Mouse (Mus musculus) limb, embryonic 15.5 days (tissue): Measurements from ENCODE around the gene Lims1. TPM values are rescaled to one million over a fixed set of nuclear protein-coding genes. Genes with fewer than 3 reads are reported as not detected.
A peak's percentile ranks its signal among the peaks of the same experiment; 100 is the strongest.

Experiments
- ATAC-seq: fragments of 200-750 bp; cut with Nextera tagmentation; 2 replicates; pipeline ENCODE4 v1.8.0; 2017; ENCODE audit warnings: low read depth, moderate TSS enrichment; ENCODE audit not compliant: insufficient number of reproducible peaks, low FRiP score, low TSS enrichment
- H3K27ac ChIP-seq: fragments of 300-500 bp; sonication (generic); 2 replicates; pipeline ENCODE4 v1.5.1; 2015; ENCODE audit warnings: moderate library complexity, mild to moderate bottlenecking, inconsistent platforms
- H3K27me3 ChIP-seq: fragments of 300-500 bp; sonication (generic); 2 replicates; pipeline ENCODE4 v1.6.1; 2015; ENCODE audit warnings: inconsistent platforms
- H3K36me3 ChIP-seq: fragments of 300-500 bp; sonication (generic); 2 replicates; pipeline ENCODE4 v1.6.1; 2015; ENCODE audit warnings: inconsistent platforms
- H3K4me1 ChIP-seq: fragments of 300-500 bp; sonication (generic); 2 replicates; pipeline ENCODE4 v1.6.1; 2015; ENCODE audit warnings: inconsistent platforms
- H3K4me2 ChIP-seq: fragments of 300-500 bp; sonication (generic); 2 replicates; pipeline ENCODE4 v1.6.1; 2015; ENCODE audit warnings: mild to moderate bottlenecking, inconsistent platforms
- H3K4me3 ChIP-seq: fragments of 300-500 bp; sonication (generic); 2 replicates; pipeline ENCODE4 v1.5.1; 2015; ENCODE audit warnings: mild to moderate bottlenecking, inconsistent platforms
- H3K9ac ChIP-seq: fragments of 300-500 bp; sonication (generic); 2 replicates; pipeline ENCODE4 v1.6.1; 2015; ENCODE audit warnings: inconsistent platforms
- H3K9me3 ChIP-seq: fragments of 300-500 bp; sonication (generic); 2 replicates; pipeline ENCODE4 v1.6.1; 2016; ENCODE audit warnings: inconsistent platforms
- WGBS: fragments of 180-500 bp; shearing (Covaris S2); methylation state at CpG from one replicate; pipeline ENCODE4 v1.1.7; 2015; 5-methylcytosine and 5-hydroxymethylcytosine counted together
- polyA plus RNA-seq: library from polyadenylated mRNA; unstranded; fragments of >200 nt; fragmentation: Nextera tagmentation; extraction: Ambion mirVana; gene quantifications from 2 replicates; pipeline ENCODE4 v1.2.1, GENCODE M21; 2015

The Lims1 gene
- 120 and 141 TPM in 2 replicates for polyA plus RNA-seq

GRCm38 (mm10) chr10:58323028-58323991 lies at the start of gene Lims1:
TSS of gene Lims1 (plus strand) at chr10:58323466.
- peaks cover 16% of the 10 kb centered on the region; the same call in 1 of the 2 replicates for H3K4me1 ChIP-seq
- H3K4me3 ChIP-seq, result peak within 1 kb of the TSS; percentile 97
- H3K27ac ChIP-seq, result peak within 1 kb of the TSS; percentile 92
- H3K9ac ChIP-seq, result peak within 1 kb of the TSS; percentile 74
- no peaks in the 10 kb centered on the region for H3K27me3 ChIP-seq
- ATAC-seq, result peak; percentile 99
- H3K9me3 ChIP-seq, result no peaks in the 10 kb centered on the region
- WGBS, result under 1% methylated on average over 73 of the region's 86 CpGs
- H3K36me3 ChIP-seq, result no peaks in the 10 kb centered on the region
- peak within 1 kb of the TSS; percentile 56 for H3K4me2 ChIP-seq

GRCm38 (mm10) chr10:58282238-58282637 lies 41.0 kb upstream of the Lims1 start:
- peaks cover 40% of the 10 kb centered on the region for H3K36me3 ChIP-seq
- H3K4me1 ChIP-seq, result no peaks in the 10 kb centered on the region

GRCm38 (mm10) chr10:58290742-58291141 lies 32.5 kb upstream of the Lims1 start:
- Histone ChIP-seq H3K4me2 (no peak overlapping the region), H3K36me3 (peaks cover 71% of the 10 kb centered on the region), H3K9me3 (no peaks in the 10 kb centered on the region), H3K27ac (no peak overlapping the region), H3K4me3 (no peak overlapping the region), H3K9ac (no peak overlapping the region), H3K27me3 (no peaks in the 10 kb centered on the region), H3K4me1 (no peaks in the 10 kb centered on the region)
- no peak for ATAC-seq
- WGBS, result 76% methylated on average over 3 of the region's 3 CpGs

More at GRCm38 (mm10) chr10:58282238-58282637, 41.0 kb upstream of the Lims1 start:
- Histone ChIP-seq H3K4me2 (no peak overlapping the region), H3K27me3 (no peaks in the 10 kb centered on the region), H3K4me3 (no peak overlapping the region), H3K9me3 (no peaks in the 10 kb centered on the region), H3K27ac (no peak overlapping the region), H3K9ac (no peak overlapping the region)
- WGBS, result 76% methylated on average over 7 of the region's 7 CpGs
- ATAC-seq, result no peak

GRCm38 (mm10) chr10:58294246-58294645 lies 29.0 kb upstream of the Lims1 start:
- 97% methylated on average over 3 of the region's 3 CpGs for WGBS
- peaks cover 82% of the 10 kb centered on the region for H3K36me3 ChIP-seq
- H3K9ac ChIP-seq, result no peak overlapping the region
- no peaks in the 10 kb centered on the region for H3K4me1 ChIP-seq
- H3K27me3 ChIP-seq, result no peaks in the 10 kb centered on the region
- H3K27ac ChIP-seq, result no peak overlapping the region
- no peak for ATAC-seq
- H3K9me3 ChIP-seq, result no peaks in the 10 kb centered on the region
- H3K4me3 ChIP-seq, result no peak overlapping the region
- H3K4me2 ChIP-seq, result no peak overlapping the region

- Histone ChIP-seq H3K4me3 (no peak overlapping the region), H3K4me2 (no peak overlapping the region), H3K4me1 (no peaks in the 10 kb centered on the region), H3K36me3 (peaks cover 86% of the 10 kb centered on the region), H3K27ac (no peak overlapping the region), H3K9ac (no peak overlapping the region), H3K27me3 (no peaks in the 10 kb centered on the region), H3K9me3 (no peaks in the 10 kb centered on the region)
- 95% methylated on average over 3 of the region's 3 CpGs for WGBS
- no peak for ATAC-seq
These were observed 27.7 kb upstream of the Lims1 start for GRCm38 (mm10) chr10:58295605-58296004.

GRCm38 (mm10) chr10:58304996-58305395 lies 18.3 kb upstream of the Lims1 start:
- Histone ChIP-seq H3K4me3 (no peak overlapping the region), H3K9me3 (no peaks in the 10 kb centered on the region), H3K27ac (no peak overlapping the region), H3K4me2 (no peak overlapping the region), H3K4me1 (no peaks in the 10 kb centered on the region), H3K36me3 (peaks cover 47% of the 10 kb centered on the region), H3K27me3 (no peaks in the 10 kb centered on the region), H3K9ac (no peak overlapping the region)
- WGBS, result 92% methylated on average over 7 of the region's 7 CpGs
- ATAC-seq, result no peak

GRCm38 (mm10) chr10:58306897-58307296 lies 16.4 kb upstream of the Lims1 start:
- no peak for ATAC-seq
- 92% methylated on average over 3 of the region's 3 CpGs for WGBS
- Histone ChIP-seq H3K4me1 (no peaks in the 10 kb centered on the region), H3K36me3 (peaks cover 43% of the 10 kb centered on the region), H3K9ac (no peak overlapping the region), H3K27me3 (no peaks in the 10 kb centered on the region), H3K4me2 (no peak overlapping the region), H3K4me3 (no peak overlapping the region), H3K9me3 (no peaks in the 10 kb centered on the region), H3K27ac (no peak overlapping the region)

GRCm38 (mm10) chr10:58310791-58311190 lies 12.5 kb upstream of the Lims1 start:
- Histone ChIP-seq H3K27me3 (no peaks in the 10 kb centered on the region), H3K9me3 (no peaks in the 10 kb centered on the region), H3K4me2 (no peak overlapping the region), H3K27ac (no peak overlapping the region), H3K9ac (no peak overlapping the region), H3K4me3 (no peak overlapping the region), H3K36me3 (peaks cover 42% of the 10 kb centered on the region), H3K4me1 (no peaks in the 10 kb centered on the region)
- WGBS, result 72% methylated on average over 1 of the region's 1 CpGs
- no peak for ATAC-seq

- H3K27me3 ChIP-seq, result no peaks in the 10 kb centered on the region
- no peaks in the 10 kb centered on the region for H3K4me1 ChIP-seq
- WGBS, result 96% methylated on average over 5 of the region's 5 CpGs
- no peak for ATAC-seq
- no peaks in the 10 kb centered on the region for H3K9me3 ChIP-seq
- H3K4me2 ChIP-seq, result no peak overlapping the region
- no peak overlapping the region for H3K9ac ChIP-seq
- H3K27ac ChIP-seq, result no peak overlapping the region
- peaks cover 31% of the 10 kb centered on the region for H3K36me3 ChIP-seq
- no peak overlapping the region for H3K4me3 ChIP-seq
These were observed 10.4 kb upstream of the Lims1 start for GRCm38 (mm10) chr10:58312887-58313286.

- Histone ChIP-seq H3K4me3 (no peak overlapping the region), H3K9me3 (no peaks in the 10 kb centered on the region), H3K27me3 (no peaks in the 10 kb centered on the region), H3K4me2 (no peak overlapping the region), H3K4me1 (peaks cover 9% of the 10 kb centered on the region; the same call in 1 of the 2 replicates), H3K27ac (no peak overlapping the region), H3K36me3 (no peaks in the 10 kb centered on the region), H3K9ac (no peak overlapping the region)
- ATAC-seq, result no peak
- 67% methylated on average over 3 of the region's 3 CpGs for WGBS
These were observed 2.4 kb upstream of the Lims1 start for GRCm38 (mm10) chr10:58320881-58321280.

GRCm38 (mm10) chr10:58322361-58323027 lies 772 bp upstream of the Lims1 start:
- 30% methylated on average over 6 of the region's 6 CpGs for WGBS
- peak overlapping the region; percentile 56 for H3K4me2 ChIP-seq
- H3K27ac ChIP-seq, result peak overlapping the region; percentile 92
- no peak overlapping the region for H3K9ac ChIP-seq
- peak overlapping the region; percentile 97 for H3K4me3 ChIP-seq
- no peaks in the 10 kb centered on the region for H3K9me3 ChIP-seq
- no peaks in the 10 kb centered on the region for H3K36me3 ChIP-seq
- no peak for ATAC-seq
- no peaks in the 10 kb centered on the region for H3K27me3 ChIP-seq
- H3K4me1 ChIP-seq, result peaks cover 16% of the 10 kb centered on the region; the same call in 1 of the 2 replicates

- 39% methylated on average over 3 of the region's 3 CpGs for WGBS
- Histone ChIP-seq H3K27me3 (no peaks in the 10 kb centered on the region), H3K27ac (no peak overlapping the region), H3K36me3 (no peaks in the 10 kb centered on the region), H3K9me3 (no peaks in the 10 kb centered on the region), H3K4me1 (peaks cover 16% of the 10 kb centered on the region; the same call in 1 of the 2 replicates), H3K4me3 (no peak overlapping the region), H3K4me2 (no peak overlapping the region), H3K9ac (no peak overlapping the region)
- no peak for ATAC-seq
These were observed 3.0 kb downstream of the Lims1 start for GRCm38 (mm10) chr10:58326271-58326670.
